17 mouse cellular contexts compared by ENCODE assay signal in the genomic region with DNA sequence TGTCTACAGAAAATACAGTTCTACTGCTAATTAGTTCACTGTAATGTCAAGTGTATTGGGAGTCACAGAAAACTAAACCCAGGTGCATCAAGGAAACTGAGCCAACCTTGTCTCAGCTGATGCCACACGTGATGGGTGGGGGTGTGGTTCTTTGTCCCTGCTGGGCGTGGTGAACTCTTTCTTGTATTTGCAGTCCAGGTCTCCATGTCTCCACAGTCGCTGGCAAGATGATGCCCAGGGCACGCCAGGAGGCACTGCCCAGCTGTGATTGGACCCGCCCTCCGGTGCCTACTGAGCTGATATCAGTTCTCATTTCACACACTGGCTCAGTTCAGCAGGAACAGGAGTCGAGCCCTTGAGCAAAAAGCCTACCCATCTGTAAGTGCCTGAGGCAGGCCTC.
DNase-seq lines count a peak whose midpoint lies in the region; ATAC-seq and TF ChIP-seq lines count a peak whose summit lies in the region.
"Had no signal": no experiment of that assay in that cellular context is flagged by ENCODE, and none has a peak within 500 bp of the region (broad histone marks: within the 10 kb centered on the region; RNA-seq: fewer than 3 reads in every experiment).

No protein-coding gene starts in this region.

- H3K9ac ChIP-seq in kidney, embryonic 15.5 days = no peak overlapping the region
- H3K9ac ChIP-seq in forebrain, embryonic 12.5 days = no peak overlapping the region
- H3K9ac ChIP-seq: forebrain, embryonic 13.5 days; heart, embryonic 15.5 days; liver, postnatal 0 days had no signal

- H3K4me3 ChIP-seq in cerebellum, adult 2 months (replicated peaks; ENCODE audit: insufficient read depth, low read depth, low read length) = no peak overlapping the region
- H3K4me3 ChIP-seq in kidney, embryonic 15.5 days (replicated peaks) = no peak overlapping the region
- no peak overlapping the region for H3K4me3 ChIP-seq in limb, embryonic 10.5 days
- H3K4me3 ChIP-seq in forebrain, embryonic 12.5 days (replicated peaks) = no peak overlapping the region
- H3K4me3 ChIP-seq: forebrain, embryonic 13.5 days; heart, embryonic 15.5 days; hindbrain, embryonic 10.5 days; midbrain, embryonic 10.5 days had no signal

- no peak overlapping the region for H3K4me2 ChIP-seq in kidney, embryonic 15.5 days
- no peak overlapping the region for H3K4me2 ChIP-seq in forebrain, embryonic 12.5 days
- H3K4me2 ChIP-seq: forebrain, embryonic 13.5 days; heart, embryonic 15.5 days had no signal

- peak; percentile 50 for DNase-seq in cerebellum, adult 11-12 months
- DNase-seq in cerebellum, adult 2 months = no peak
- DNase-seq in kidney, postnatal 10 days = no peak
- DNase-seq in R1 (ENCODE audit: low read depth, low spot score) = peak; percentile 43
- no peak for DNase-seq in limb, embryonic 10.5 days (ENCODE audit: low spot score)
- DNase-seq in spleen, postnatal 14 days (ENCODE audit: low spot score in 2 of 2) = no peak
- DNase-seq: adrenal gland, adult 2 months; cerebellum, adult 18-20 months; kidney, adult 11 months; liver, postnatal 0 days; lung, postnatal 36 days had no signal

- no peak for TF ChIP-seq CTCF in cerebellum, adult 2 months (IDR thresholded peaks at IDR 0.05; ENCODE audit: borderline replicate concordance, insufficient read depth, low read depth, low read length)

- H3K9me3 ChIP-seq in kidney, embryonic 15.5 days (replicated peaks) = no peaks in the 10 kb centered on the region
- H3K9me3 ChIP-seq in limb, embryonic 10.5 days (replicated peaks) = no peaks in the 10 kb centered on the region
- no peaks in the 10 kb centered on the region for H3K9me3 ChIP-seq in forebrain, embryonic 12.5 days
- H3K9me3 ChIP-seq: forebrain, embryonic 13.5 days; heart, embryonic 15.5 days; hindbrain, embryonic 10.5 days; midbrain, embryonic 10.5 days had no signal

- 49% methylated on average over 7 of the region's 7 CpGs for WGBS in cerebellum, adult 2 months
- WGBS in kidney, embryonic 15.5 days = 51% methylated on average over 7 of the region's 7 CpGs
- WGBS in limb, embryonic 10.5 days = 85% methylated on average over 7 of the region's 7 CpGs
- 84% methylated on average over 7 of the region's 7 CpGs for WGBS in forebrain, embryonic 12.5 days

- peaks cover 84% of the 10 kb centered on the region for H3K36me3 ChIP-seq in kidney, embryonic 15.5 days
- peaks cover 89% of the 10 kb centered on the region for H3K36me3 ChIP-seq in limb, embryonic 10.5 days
- peaks cover 56% of the 10 kb centered on the region for H3K36me3 ChIP-seq in forebrain, embryonic 12.5 days (replicated peaks)

- no peak for TF ChIP-seq POLR2A in cerebellum, adult 2 months (IDR thresholded peaks at IDR 0.05; ENCODE audit: borderline replicate concordance, insufficient read depth, low read length)

- no peak overlapping the region; the same call in 1 of the 2 replicates for H3K27ac ChIP-seq in cerebellum, adult 2 months (ENCODE audit: insufficient read depth, low read length)
- peak overlapping the region; percentile 86 for H3K27ac ChIP-seq in kidney, embryonic 15.5 days
- H3K27ac ChIP-seq in limb, embryonic 10.5 days = peak overlapping the region; percentile 76; the same call in 1 of the 2 replicates
- H3K27ac ChIP-seq in forebrain, embryonic 12.5 days = no peak overlapping the region
- H3K27ac ChIP-seq: forebrain, embryonic 13.5 days; heart, embryonic 15.5 days; midbrain, embryonic 10.5 days had no signal

- no peak for ATAC-seq in kidney, embryonic 15.5 days (replicated peaks; ENCODE audit: low FRiP score)
- ATAC-seq in forebrain, embryonic 12.5 days (ENCODE audit: low FRiP score) = no peak
- ATAC-seq: forebrain, embryonic 13.5 days; liver, postnatal 0 days had no signal

- H3K4me1 ChIP-seq in cerebellum, adult 2 months (ENCODE audit: control insufficient read depth, insufficient read depth, low read length) = peaks cover 57% of the 10 kb centered on the region
- H3K4me1 ChIP-seq in kidney, embryonic 15.5 days = peaks cover 64% of the 10 kb centered on the region
- H3K4me1 ChIP-seq in limb, embryonic 10.5 days = peaks cover 54% of the 10 kb centered on the region
- H3K4me1 ChIP-seq in forebrain, embryonic 12.5 days = peaks cover 15% of the 10 kb centered on the region

- no peaks in the 10 kb centered on the region for H3K27me3 ChIP-seq in cerebellum, adult 2 months (ENCODE audit: control insufficient read depth, insufficient read depth, low read length)
- H3K27me3 ChIP-seq in kidney, embryonic 15.5 days = no peaks in the 10 kb centered on the region
- H3K27me3 ChIP-seq in limb, embryonic 10.5 days (ENCODE audit: low read depth, poor library complexity, severe bottlenecking) = no peaks in the 10 kb centered on the region
- no peaks in the 10 kb centered on the region for H3K27me3 ChIP-seq in forebrain, embryonic 12.5 days
- H3K27me3 ChIP-seq: forebrain, embryonic 13.5 days; heart, embryonic 15.5 days had no signal

Comparison
In these comparisons a context has a peak if more than half of its experiments do, and no peak if none do; other contexts are left out.
1. DNase-seq: peak in cerebellum, adult 11-12 months (single experiment) and R1 (single experiment); none in cerebellum, adult 2 months (0 of 2), kidney, postnatal 10 days (single experiment), limb, embryonic 10.5 days (single experiment) and spleen, postnatal 14 days (0 of 2).
2. H3K27ac ChIP-seq: peak in kidney, embryonic 15.5 days (single experiment) and limb, embryonic 10.5 days (single experiment); none in cerebellum, adult 2 months (single experiment) and forebrain, embryonic 12.5 days (single experiment).